Mouse (Mus musculus) adipocyte (in vitro differentiated cells): ENCODE results near the gene Dlgap1.

Experiments used
- DNase-seq: peaks from one replicate; pipeline ENCODE4 v3.0.0-alpha.2; 2016; ENCODE audit warnings: low spot score

Gene Dlgap1

GRCm38 (mm10) chr17:70341230-70341629 is 372.4 kb downstream of the Dlgap1 start:
- no peak for DNase-seq

- no peak for DNase-seq
Observed at GRCm38 (mm10) chr17:70341920-70342319, 373.0 kb downstream of the Dlgap1 start.

- no peak for DNase-seq
Observed at GRCm38 (mm10) chr17:70347403-70347802, 378.5 kb downstream of the Dlgap1 start.

GRCm38 (mm10) chr17:70363561-70363960 is 394.7 kb downstream of the Dlgap1 start:
- no peak for DNase-seq

GRCm38 (mm10) chr17:70363971-70364370 is 395.1 kb downstream of the Dlgap1 start:
- no peak for DNase-seq

GRCm38 (mm10) chr17:70369124-70369523 is 400.3 kb downstream of the Dlgap1 start:
- no peak for DNase-seq

- peak; percentile 8 for DNase-seq
Observed at GRCm38 (mm10) chr17:70377020-70377419, 408.1 kb downstream of the Dlgap1 start.

GRCm38 (mm10) chr17:70388447-70388846 is 419.6 kb downstream of the Dlgap1 start:
- no peak for DNase-seq

- no peak for DNase-seq
Observed at GRCm38 (mm10) chr17:70397220-70397619, 428.3 kb downstream of the Dlgap1 start.

- no peak for DNase-seq
Observed at GRCm38 (mm10) chr17:70397708-70398107, 428.8 kb downstream of the Dlgap1 start.

GRCm38 (mm10) chr17:70401909-70402308 is 433.0 kb downstream of the Dlgap1 start:
- DNase-seq, result no peak

- no peak for DNase-seq
Observed at GRCm38 (mm10) chr17:70403750-70404149, 434.9 kb downstream of the Dlgap1 start.

GRCm38 (mm10) chr17:70414202-70414601 is 445.3 kb downstream of the Dlgap1 start:
- DNase-seq, result no peak

GRCm38 (mm10) chr17:70427866-70428265 is 459.0 kb downstream of the Dlgap1 start:
- DNase-seq, result no peak

GRCm38 (mm10) chr17:70429746-70430451 is 461.0 kb downstream of the Dlgap1 start:
- peak; percentile 62 for DNase-seq

- peak; percentile 53 for DNase-seq
Observed at GRCm38 (mm10) chr17:70430452-70430787, 461.5 kb downstream of the Dlgap1 start.

GRCm38 (mm10) chr17:70432834-70433233 is 464.0 kb downstream of the Dlgap1 start:
- no peak for DNase-seq

- no peak for DNase-seq
Observed at GRCm38 (mm10) chr17:70434549-70434948, 465.7 kb downstream of the Dlgap1 start.

GRCm38 (mm10) chr17:70435612-70436011 is 466.7 kb downstream of the Dlgap1 start:
- DNase-seq, result no peak

GRCm38 (mm10) chr17:70437229-70437628 is 468.4 kb downstream of the Dlgap1 start:
- no peak for DNase-seq

- DNase-seq, result no peak
Observed at GRCm38 (mm10) chr17:70442976-70443375, 474.1 kb downstream of the Dlgap1 start.

GRCm38 (mm10) chr17:70446451-70446850 is 477.6 kb downstream of the Dlgap1 start:
- no peak for DNase-seq

- no peak for DNase-seq
Observed at GRCm38 (mm10) chr17:70455036-70455435, 486.2 kb downstream of the Dlgap1 start.

GRCm38 (mm10) chr17:70457103-70457502 is 488.2 kb downstream of the Dlgap1 start:
- no peak for DNase-seq
